Mouse (Mus musculus): ENCODE measurements around the gene Coa5. TPM values are rescaled to one million over a fixed set of nuclear protein-coding genes. Genes with fewer than 3 reads are reported as not detected.

Coa5 gene
- polyA plus RNA-seq, 1 experiment from 2014 or later, result 46.6 TPM

DNA sequence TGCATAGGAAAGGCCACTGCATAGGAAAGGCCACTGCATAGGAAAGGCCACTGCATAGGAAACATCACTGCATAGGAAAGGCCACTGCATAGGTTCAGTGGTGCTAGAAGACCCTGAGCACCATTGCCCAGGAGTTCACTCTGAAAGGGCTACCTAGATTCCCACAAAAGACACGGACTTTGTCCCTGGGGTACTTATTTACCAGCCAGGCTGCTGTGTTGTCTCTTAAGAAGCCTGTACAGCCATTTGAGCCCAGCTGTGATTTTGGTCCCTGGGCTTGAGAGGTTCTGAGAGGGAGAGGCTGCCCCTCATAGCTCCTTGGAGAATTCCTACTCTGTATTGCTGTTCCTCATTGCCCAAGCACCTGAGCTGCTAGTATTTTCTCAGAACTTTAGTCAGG is 33.4 kb downstream of the Coa5 start:
- WGBS, result 71% methylated on average over 1 of the region's 1 CpGs
- ATAC-seq (ENCODE audit: insufficient number of reproducible peaks, insufficient read depth, low FRiP score, low TSS enrichment, low read depth), result no peak
- H3K36me3 ChIP-seq, result peaks cover 38% of the 10 kb centered on the region; the same call in 1 of the 2 replicates

DNA sequence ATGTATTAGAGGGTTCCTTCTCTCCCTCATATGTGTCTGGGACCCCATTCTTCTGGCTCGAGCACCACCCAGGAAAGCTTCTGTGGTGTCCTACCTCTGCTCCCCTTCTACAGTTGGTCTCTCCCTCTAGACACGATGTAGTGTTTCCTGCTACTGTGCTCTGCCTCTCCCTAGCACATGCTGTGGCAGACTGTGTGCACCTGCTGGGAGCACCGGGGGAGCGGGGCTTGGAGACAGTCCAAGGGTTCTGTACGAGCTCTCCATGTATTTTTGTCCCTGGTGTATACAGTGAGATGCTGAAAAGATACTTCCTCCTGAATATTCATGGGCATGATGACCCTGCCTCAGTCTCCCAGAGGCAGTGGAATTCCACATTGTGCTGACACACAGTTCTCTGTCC is 36.7 kb downstream of the Coa5 start:
- no peaks in the 10 kb centered on the region for H3K9me3 ChIP-seq
- 90% methylated on average over 5 of the region's 5 CpGs for WGBS
- ATAC-seq (ENCODE audit: insufficient number of reproducible peaks, insufficient read depth, low FRiP score, low TSS enrichment, low read depth), result no peak
- no peak overlapping the region for H3K27ac ChIP-seq
- no peak overlapping the region for H3K4me2 ChIP-seq
- peaks cover 48% of the 10 kb centered on the region for H3K36me3 ChIP-seq
- H3K4me3 ChIP-seq (replicated peaks), result no peak overlapping the region
- no peaks in the 10 kb centered on the region for H3K27me3 ChIP-seq
- no peaks in the 10 kb centered on the region for H3K4me1 ChIP-seq (replicated peaks)
- H3K9ac ChIP-seq (replicated peaks), result no peak overlapping the region

More for the DNA sequence above, 33.4 kb downstream of the Coa5 start:
- no peaks in the 10 kb centered on the region for H3K27me3 ChIP-seq
- no peaks in the 10 kb centered on the region for H3K9me3 ChIP-seq
- H3K4me2 ChIP-seq, result no peak overlapping the region
- H3K4me1 ChIP-seq (replicated peaks), result peaks cover 10% of the 10 kb centered on the region
- no peak overlapping the region for H3K4me3 ChIP-seq (replicated peaks)
- no peak overlapping the region for H3K27ac ChIP-seq
- H3K9ac ChIP-seq (replicated peaks), result no peak overlapping the region

DNA sequence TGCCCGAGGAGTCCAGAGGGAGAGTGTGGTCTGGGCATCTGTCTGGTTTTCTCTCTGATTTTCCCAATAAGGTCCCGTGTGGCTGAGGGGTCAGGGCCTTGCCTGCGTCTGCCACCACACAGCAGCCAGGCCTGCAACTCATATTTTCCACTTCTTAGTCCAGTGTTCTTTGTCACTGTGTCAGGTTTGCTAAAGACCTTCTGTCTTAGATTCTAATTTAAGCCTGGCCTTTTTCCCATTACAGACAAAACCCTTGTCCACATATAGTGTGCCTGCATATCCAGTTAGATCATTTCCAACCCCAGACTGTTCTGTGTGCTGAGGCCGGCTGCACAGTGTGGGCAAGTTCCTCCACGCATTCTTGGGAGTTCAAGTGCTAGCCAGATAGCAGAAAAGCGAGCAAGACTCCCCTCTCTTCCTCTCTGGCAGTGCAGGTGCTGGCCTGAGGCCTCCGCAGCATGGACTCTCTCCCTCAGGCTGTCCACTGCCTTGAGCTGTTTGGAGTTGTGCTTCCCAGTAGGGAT is 43.4 kb downstream of the Coa5 start:
- H3K4me3 ChIP-seq (replicated peaks), result no peak overlapping the region

DNA sequence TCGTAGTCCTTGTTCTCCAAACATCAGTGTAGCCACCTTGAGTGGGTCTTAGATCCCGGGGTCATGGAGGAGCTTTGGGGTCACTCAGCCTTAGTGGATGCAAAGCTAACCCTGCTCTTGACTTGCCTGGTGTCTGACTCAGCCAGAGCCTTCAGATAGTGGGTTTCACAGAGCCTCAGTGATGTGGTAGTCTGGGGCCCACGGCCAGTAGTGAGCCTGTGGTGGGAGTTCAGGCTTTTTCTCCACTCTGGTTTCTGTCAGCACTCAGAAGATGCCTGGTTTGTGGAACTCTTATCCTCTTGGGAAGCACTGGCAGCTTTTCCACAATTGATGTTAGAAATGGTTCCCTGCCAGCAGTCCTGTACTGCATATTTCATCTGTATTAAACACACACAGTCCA is 45.6 kb downstream of the Coa5 start:
- H3K4me1 ChIP-seq (replicated peaks), result no peaks in the 10 kb centered on the region
- no peaks in the 10 kb centered on the region for H3K27me3 ChIP-seq
- H3K9ac ChIP-seq (replicated peaks), result no peak overlapping the region
- no peak for ATAC-seq (ENCODE audit: insufficient number of reproducible peaks, insufficient read depth, low FRiP score, low TSS enrichment, low read depth)
- peaks cover 18% of the 10 kb centered on the region for H3K36me3 ChIP-seq
- no peak overlapping the region for H3K4me2 ChIP-seq
- H3K9me3 ChIP-seq, result no peaks in the 10 kb centered on the region
- WGBS, result 87% methylated on average over 3 of the region's 3 CpGs
- H3K27ac ChIP-seq, result no peak overlapping the region
- H3K4me3 ChIP-seq (replicated peaks), result no peak overlapping the region

More for the DNA sequence above, 43.4 kb downstream of the Coa5 start:
- Histone ChIP-seq H3K4me2 (no peak overlapping the region), H3K4me1 (replicated peaks) (no peaks in the 10 kb centered on the region), H3K36me3 (peaks cover 21% of the 10 kb centered on the region), H3K27me3 (no peaks in the 10 kb centered on the region), H3K27ac (no peak overlapping the region), H3K9ac (replicated peaks) (no peak overlapping the region), H3K9me3 (no peaks in the 10 kb centered on the region)
- ATAC-seq (ENCODE audit: insufficient number of reproducible peaks, insufficient read depth, low FRiP score, low TSS enrichment, low read depth), result no peak
- WGBS, result 77% methylated on average over 7 of the region's 7 CpGs

DNA sequence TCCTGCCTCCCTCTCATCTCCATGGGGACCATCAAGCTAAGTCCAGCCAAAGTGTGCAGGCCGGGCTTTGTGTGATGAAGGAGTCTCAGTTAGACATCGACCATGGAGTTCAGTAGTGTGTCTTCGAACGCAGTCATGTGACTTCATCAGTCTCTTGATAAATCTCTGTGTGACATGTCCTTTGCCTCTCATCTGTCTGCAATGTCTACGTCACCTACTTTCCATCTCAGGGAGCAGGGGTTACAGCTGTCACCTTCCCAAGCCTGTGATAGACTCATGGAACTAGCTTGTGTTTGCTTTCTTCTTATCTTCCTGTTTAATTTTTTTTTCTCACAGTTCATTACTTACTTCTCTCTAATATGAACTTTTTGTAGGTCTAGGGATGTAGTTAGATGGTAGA is 49.0 kb downstream of the Coa5 start:
- ATAC-seq (ENCODE audit: insufficient number of reproducible peaks, insufficient read depth, low FRiP score, low TSS enrichment, low read depth), result no peak
- H3K27ac ChIP-seq, result no peak overlapping the region
- no peak overlapping the region for H3K4me2 ChIP-seq
- H3K9ac ChIP-seq (replicated peaks), result no peak overlapping the region
- H3K9me3 ChIP-seq, result no peaks in the 10 kb centered on the region
- H3K4me3 ChIP-seq (replicated peaks), result no peak overlapping the region
- 80% methylated on average over 5 of the region's 5 CpGs for whole genome bisulfite sequencing
- no peaks in the 10 kb centered on the region for H3K4me1 ChIP-seq (replicated peaks)
- no peaks in the 10 kb centered on the region for H3K27me3 ChIP-seq
- H3K36me3 ChIP-seq, result peaks cover 20% of the 10 kb centered on the region

DNA sequence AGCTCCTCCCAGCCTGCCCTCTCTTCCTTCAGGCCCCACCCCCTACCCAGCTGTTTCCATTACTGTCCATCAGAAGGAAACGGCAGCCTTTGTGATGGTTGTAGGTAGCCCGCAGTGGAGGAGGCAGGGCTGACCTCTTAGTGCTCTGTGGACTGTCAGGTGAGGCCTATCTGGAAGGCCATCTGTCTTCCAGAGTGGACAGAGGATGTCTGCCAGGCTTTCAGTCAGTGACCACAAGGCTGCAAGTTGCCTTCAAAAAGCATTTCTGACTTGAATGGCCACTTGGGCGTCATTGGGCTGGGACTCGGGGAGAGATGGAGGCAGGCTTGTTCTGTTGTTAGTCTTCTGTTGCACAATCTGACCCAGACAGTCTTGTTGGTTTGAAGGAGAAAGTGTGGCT is 50.4 kb downstream of the Coa5 start:
- H3K4me3 ChIP-seq (replicated peaks), result no peak overlapping the region
- 53% methylated on average over 4 of the region's 4 CpGs for WGBS
- no peaks in the 10 kb centered on the region for H3K27me3 ChIP-seq
- ATAC-seq (ENCODE audit: insufficient number of reproducible peaks, insufficient read depth, low FRiP score, low TSS enrichment, low read depth), result no peak
- H3K27ac ChIP-seq, result no peak overlapping the region
- peaks cover 24% of the 10 kb centered on the region for H3K36me3 ChIP-seq
- H3K9ac ChIP-seq (replicated peaks), result no peak overlapping the region
- no peaks in the 10 kb centered on the region for H3K4me1 ChIP-seq (replicated peaks)
- no peaks in the 10 kb centered on the region for H3K9me3 ChIP-seq
- no peak overlapping the region for H3K4me2 ChIP-seq

DNA sequence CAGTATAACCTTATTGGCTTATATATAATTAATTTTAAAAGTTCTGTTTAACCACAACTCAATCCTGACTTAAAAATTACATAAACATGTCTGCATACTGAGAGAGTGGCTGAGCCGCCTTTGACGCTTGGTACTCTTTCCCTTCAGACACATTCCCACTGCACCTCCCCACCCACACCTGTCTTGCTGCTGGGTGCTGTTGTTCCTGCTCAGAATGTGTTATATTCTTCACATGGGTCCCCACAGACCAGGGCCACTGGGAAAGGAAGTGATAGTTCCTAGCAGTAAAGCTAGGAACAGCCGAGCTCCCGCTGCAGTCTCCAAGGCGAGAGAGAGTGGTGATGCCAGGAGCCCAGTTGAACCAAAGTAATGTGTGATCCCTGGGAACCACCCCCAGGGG is 51.8 kb downstream of the Coa5 start:
- H3K4me2 ChIP-seq, result no peak overlapping the region
- H3K9ac ChIP-seq (replicated peaks), result no peak overlapping the region
- no peak overlapping the region for H3K4me3 ChIP-seq (replicated peaks)
- no peak overlapping the region for H3K27ac ChIP-seq
- ATAC-seq (ENCODE audit: insufficient number of reproducible peaks, insufficient read depth, low FRiP score, low TSS enrichment, low read depth), result no peak
- 85% methylated on average over 5 of the region's 5 CpGs for WGBS
- H3K4me1 ChIP-seq (replicated peaks), result no peaks in the 10 kb centered on the region
- no peaks in the 10 kb centered on the region for H3K27me3 ChIP-seq
- H3K9me3 ChIP-seq, result no peaks in the 10 kb centered on the region
- peaks cover 27% of the 10 kb centered on the region for H3K36me3 ChIP-seq

DNA sequence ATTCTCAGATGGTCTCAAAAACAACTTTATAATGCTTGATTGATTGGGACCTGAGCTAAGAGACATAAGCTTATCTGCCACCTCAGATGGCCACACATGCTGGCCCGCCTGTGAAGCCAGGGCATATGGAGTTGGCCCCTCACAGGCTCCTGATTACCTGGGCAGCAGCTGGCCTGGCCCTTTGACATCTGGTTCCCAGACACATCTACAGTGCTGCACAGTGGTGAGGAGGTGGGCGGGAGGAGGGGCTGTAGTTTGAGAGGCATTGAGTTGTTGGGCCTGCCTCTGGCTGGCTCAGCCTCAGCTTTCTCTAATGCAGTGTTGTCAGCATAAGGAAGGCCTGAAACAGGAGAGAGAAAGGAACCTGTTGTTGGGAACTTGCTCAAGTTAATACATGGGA is 53.2 kb downstream of the Coa5 start:
- no peaks in the 10 kb centered on the region for H3K27me3 ChIP-seq
- ATAC-seq (ENCODE audit: insufficient number of reproducible peaks, insufficient read depth, low FRiP score, low TSS enrichment, low read depth), result no peak
- H3K4me2 ChIP-seq, result no peak overlapping the region
- no peaks in the 10 kb centered on the region for H3K9me3 ChIP-seq
- H3K36me3 ChIP-seq, result peaks cover 33% of the 10 kb centered on the region
- no peak overlapping the region for H3K27ac ChIP-seq
- H3K4me1 ChIP-seq (replicated peaks), result no peaks in the 10 kb centered on the region
- H3K4me3 ChIP-seq (replicated peaks), result no peak overlapping the region
- no peak overlapping the region for H3K9ac ChIP-seq (replicated peaks)
- 35% methylated on average over 2 of the region's 2 CpGs for WGBS

DNA sequence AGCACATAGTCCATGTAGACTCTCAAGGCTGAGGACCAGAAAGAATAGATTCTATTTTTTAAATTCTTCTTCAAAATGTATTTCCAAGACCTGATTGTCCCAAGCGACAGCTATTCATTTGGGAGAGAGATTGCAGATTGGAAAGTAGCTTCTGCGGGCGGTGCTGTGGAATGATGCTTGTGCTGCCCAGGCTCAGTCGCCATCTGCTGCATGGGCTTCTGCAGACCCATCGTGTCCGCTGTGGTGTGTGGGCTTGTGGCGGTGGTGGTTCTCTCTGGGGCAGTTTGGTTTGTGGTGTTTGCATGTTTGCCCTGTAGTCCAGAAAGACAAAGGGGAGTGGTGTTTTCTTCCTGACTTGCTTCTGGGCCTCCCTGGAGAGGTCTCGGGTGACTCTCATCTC is 53.7 kb downstream of the Coa5 start:
- H3K4me2 ChIP-seq, result no peak overlapping the region
- H3K36me3 ChIP-seq, result peaks cover 36% of the 10 kb centered on the region
- H3K9ac ChIP-seq (replicated peaks), result no peak overlapping the region
- WGBS, result 90% methylated on average over 8 of the region's 8 CpGs
- no peaks in the 10 kb centered on the region for H3K9me3 ChIP-seq
- no peak for ATAC-seq (ENCODE audit: insufficient number of reproducible peaks, insufficient read depth, low FRiP score, low TSS enrichment, low read depth)
- H3K4me1 ChIP-seq (replicated peaks), result no peaks in the 10 kb centered on the region
- H3K4me3 ChIP-seq (replicated peaks), result no peak overlapping the region
- H3K27ac ChIP-seq, result no peak overlapping the region
- no peaks in the 10 kb centered on the region for H3K27me3 ChIP-seq

DNA sequence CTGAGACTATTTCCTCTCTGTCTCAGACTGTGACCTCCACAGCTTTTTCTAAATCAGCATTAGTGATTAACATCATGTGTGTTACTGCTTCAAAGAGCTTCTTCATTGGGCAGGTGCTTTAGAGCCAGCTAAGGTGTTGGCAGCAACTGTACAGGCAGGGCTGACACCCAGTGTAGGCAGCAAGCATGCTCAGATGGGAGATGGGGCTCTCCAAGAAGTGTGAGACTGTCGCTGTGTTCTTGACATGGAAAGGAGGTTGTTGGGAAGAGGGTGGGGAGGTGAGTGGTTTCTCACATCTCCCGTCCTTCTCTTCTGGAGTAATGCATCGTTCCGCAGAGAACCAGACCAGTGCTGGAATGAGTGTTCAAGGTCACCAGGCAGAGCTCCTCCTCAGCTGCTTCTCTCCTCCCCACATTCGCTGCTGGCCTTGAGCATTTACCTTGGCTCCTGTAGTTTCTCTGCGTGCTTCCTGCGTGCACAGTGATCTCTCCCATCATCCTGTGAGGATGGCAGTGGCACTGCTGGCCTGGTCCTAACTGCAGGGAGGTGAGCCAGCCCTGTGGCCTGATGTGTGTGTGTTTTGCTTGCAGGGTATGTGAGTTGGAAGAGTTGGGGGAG is 61.0 kb downstream of the Coa5 start:
- Histone ChIP-seq H3K27ac (no peak overlapping the region), H3K4me2 (no peak overlapping the region), H3K27me3 (no peaks in the 10 kb centered on the region), H3K4me1 (replicated peaks) (no peaks in the 10 kb centered on the region), H3K9me3 (no peaks in the 10 kb centered on the region), H3K36me3 (peaks cover 48% of the 10 kb centered on the region), H3K9ac (replicated peaks) (no peak overlapping the region), H3K4me3 (replicated peaks) (no peak overlapping the region)
- 86% methylated on average over 7 of the region's 7 CpGs for WGBS
- no peak for ATAC-seq (ENCODE audit: insufficient number of reproducible peaks, insufficient read depth, low FRiP score, low TSS enrichment, low read depth)

DNA sequence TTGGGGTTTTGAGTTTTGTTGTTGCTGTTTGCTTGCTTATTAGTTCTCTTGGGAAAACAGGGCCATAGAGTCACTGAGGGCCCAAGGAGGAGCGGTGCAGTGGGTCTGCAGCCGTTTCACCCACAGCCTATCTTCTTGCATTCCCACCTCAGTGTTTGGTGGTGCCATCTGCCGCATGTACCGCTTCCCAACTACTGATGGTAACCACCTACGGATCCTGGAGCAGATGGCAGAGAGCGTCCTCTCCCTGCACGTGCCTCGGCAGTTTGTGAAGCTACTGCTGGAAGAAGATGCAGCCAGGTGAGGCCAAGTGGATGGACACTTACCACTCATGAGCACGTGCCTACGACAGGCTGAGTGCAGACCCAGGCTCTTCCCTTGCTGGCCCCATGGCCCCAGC is 61.8 kb downstream of the Coa5 start:
- ATAC-seq (ENCODE audit: insufficient number of reproducible peaks, insufficient read depth, low FRiP score, low TSS enrichment, low read depth), result no peak
- Histone ChIP-seq H3K36me3 (peaks cover 48% of the 10 kb centered on the region), H3K27me3 (no peaks in the 10 kb centered on the region), H3K4me1 (replicated peaks) (0 out of 2 replicates have a peak, but pooled peaks cover under 1% of the 10 kb centered on the region), H3K9me3 (no peaks in the 10 kb centered on the region), H3K4me2 (no peak overlapping the region), H3K9ac (replicated peaks) (no peak overlapping the region), H3K27ac (no peak overlapping the region), H3K4me3 (replicated peaks) (no peak overlapping the region)
- WGBS, result 90% methylated on average over 10 of the region's 10 CpGs
